Mouse (Mus musculus) ovary, adult 2 months (tissue): ENCODE data around the gene Zfp94. TPM values are rescaled to one million over a fixed set of nuclear protein-coding genes. Genes with fewer than 3 reads are reported as not detected.

Experiments used
- polyA plus RNA-seq: library from polyadenylated mRNA; depleted of rRNA; stranded (reverse); fragments of >200 nt; gene quantifications from 2 replicates; pipeline ENCODE4 v1.2.3, GENCODE M21; 2012; rRNA removed

The Zfp94 gene
- polyA plus RNA-seq = 8.5 and 9.3 TPM in 2 replicates

GRCm38 (mm10) chr7:24316567-24317092, at the start of gene Zfp94:
Zfp94 (minus strand) TSS chr7:24316666.

GRCm38 (mm10) chr7:24348896-24349295, 32.4 kb upstream of the Zfp94 start, which contains the start of gene Lypd5:
Lypd5 (plus strand) TSS chr7:24349196.

GRCm38 (mm10) chr7:24333304-24333986, 17.0 kb upstream of the Zfp94 start, which contains the start of gene Tescl:
Tescl (minus strand) TSS chr7:24333936.

GRCm38 (mm10) chr7:24300771-24301282, 15.6 kb downstream of the Zfp94 start, which contains the start of gene Zfp61:
Zfp61 (minus strand) TSS chr7:24301232.

GRCm38 (mm10) chr7:24270288-24270672, 46.2 kb downstream of the Zfp94 start, which contains the start of gene Zfp93:
Zfp93 (plus strand) TSS chr7:24270420.

GRCm38 (mm10) chr7:24254633-24255474, 61.6 kb downstream of the Zfp94 start, which contains the start of gene Zfp108:
Zfp108 (plus strand) TSS chr7:24254794.

Other genes with a start within 250 kb of the Zfp94 start
- 17.2 and 18.5 TPM in 2 replicates for gene Zfp180, start 234.7 kb downstream of the Zfp94 start, polyA plus RNA-seq
- gene Zfp112, start 204.4 kb downstream of the Zfp94 start, polyA plus RNA-seq = 2.7 TPM in 2 replicates
- 6.5 and 8.0 TPM in 2 replicates for gene Zfp235, start 182.5 kb downstream of the Zfp94 start, polyA plus RNA-seq
- gene Zfp114, start 141.6 kb downstream of the Zfp94 start, polyA plus RNA-seq = 0.72 and 0.81 TPM in 2 replicates
- gene Zfp111, start 105.2 kb downstream of the Zfp94 start, polyA plus RNA-seq = 2.0 and 2.8 TPM in 2 replicates
- 1.6 and 2.5 TPM in 2 replicates for gene Zfp109, start 79.1 kb downstream of the Zfp94 start, polyA plus RNA-seq
- 2.1 and 2.2 TPM in 2 replicates for gene Zfp108, start 61.9 kb downstream of the Zfp94 start, polyA plus RNA-seq
- gene Zfp93, start 46.2 kb downstream of the Zfp94 start, polyA plus RNA-seq = 1.7 and 2.2 TPM in 2 replicates
- 6.8 and 7.4 TPM in 2 replicates for gene Zfp61, start 15.4 kb downstream of the Zfp94 start, polyA plus RNA-seq
- gene Tescl, start 17.3 kb upstream of the Zfp94 start, polyA plus RNA-seq = 0.52 and 0.53 TPM in 2 replicates
- not detected in 2 replicates for gene Lypd5, start 32.5 kb upstream of the Zfp94 start, polyA plus RNA-seq
- 26.2 and 26.4 TPM in 2 replicates for gene Kcnn4, start 53.6 kb upstream of the Zfp94 start, polyA plus RNA-seq
- gene Smg9, start 83.0 kb upstream of the Zfp94 start, polyA plus RNA-seq = 57.8 and 74.7 TPM in 2 replicates
- 0.09 and 0.11 TPM in 2 replicates for gene Irgc1, start 135.6 kb upstream of the Zfp94 start, polyA plus RNA-seq
- gene Plaur, start 145.8 kb upstream of the Zfp94 start, polyA plus RNA-seq = 14.4 and 15.2 TPM in 2 replicates
- gene Cadm4, start 165.4 kb upstream of the Zfp94 start, polyA plus RNA-seq = 39.2 and 47.2 TPM in 2 replicates
- gene Zfp428, start 190.3 kb upstream of the Zfp94 start, polyA plus RNA-seq = 64.6 and 76.6 TPM in 2 replicates
- gene AC161166.1, start 195.8 kb upstream of the Zfp94 start, polyA plus RNA-seq = not detected in 2 replicates
- gene Irgq, start 214.0 kb upstream of the Zfp94 start, polyA plus RNA-seq = 21.1 and 23.3 TPM in 2 replicates
- gene Pinlyp, start 229.5 kb upstream of the Zfp94 start, polyA plus RNA-seq = 7.3 and 9.0 TPM in 2 replicates
- 68.3 and 73.5 TPM in 2 replicates for gene Xrcc1, start 229.6 kb upstream of the Zfp94 start, polyA plus RNA-seq